Mouse (Mus musculus) limb, embryonic 14.5 days (tissue): ENCODE measurements around the gene Magi1. TPM values are rescaled to one million over a fixed set of nuclear protein-coding genes. Genes with fewer than 3 reads are reported as not detected.

Experiments used
- ATAC-seq: fragments of 200-750 bp; cut with Nextera tagmentation; 2 replicates; pipeline ENCODE4 v1.8.0; 2017; ENCODE audit warnings: low read depth, moderate number of reproducible peaks, moderate TSS enrichment; ENCODE audit not compliant: low FRiP score
- DNase-seq: peaks from one replicate; pipeline ENCODE4 v3.0.0-alpha.2; 2015; ENCODE audit warnings: low spot score
- H3K27ac ChIP-seq: fragments of 300-500 bp; sonication (generic); replicated peaks from 2 replicates; pipeline ENCODE4 v1.5.1; 2014; ENCODE audit warnings: low read depth, mild to moderate bottlenecking, low read length, moderate library complexity, mixed read lengths
- H3K27me3 ChIP-seq: fragments of 300-500 bp; sonication (generic); 2 replicates; pipeline ENCODE4 v1.6.1; 2014; ENCODE audit warnings: low read length, mixed read lengths; ENCODE audit not compliant: control insufficient read depth, insufficient read depth
- H3K36me3 ChIP-seq: fragments of 300-500 bp; sonication (generic); 2 replicates; pipeline ENCODE4 v1.6.1; 2014; ENCODE audit warnings: mild to moderate bottlenecking, low read length, moderate library complexity, mixed read lengths; ENCODE audit not compliant: control insufficient read depth, insufficient read depth
- H3K4me1 ChIP-seq: fragments of 300-500 bp; sonication (generic); 2 replicates; pipeline ENCODE4 v1.6.1; 2014; ENCODE audit warnings: antibody characterized with exemption, low read length, mixed read lengths; ENCODE audit not compliant: control insufficient read depth, insufficient read depth
- H3K4me2 ChIP-seq: fragments of 300-500 bp; sonication (generic); replicated peaks from 2 replicates; pipeline ENCODE4 v1.6.1; 2014; ENCODE audit warnings: low read depth, mild to moderate bottlenecking, low read length, moderate library complexity; ENCODE audit not compliant: severe bottlenecking
- H3K4me3 ChIP-seq: fragments of 300-500 bp; sonication (generic); replicated peaks from 2 replicates; pipeline ENCODE4 v1.5.1; 2014; ENCODE audit warnings: low read length
- H3K9ac ChIP-seq: fragments of 300-500 bp; sonication (generic); 2 replicates; pipeline ENCODE4 v1.6.1; 2014; ENCODE audit warnings: mild to moderate bottlenecking, low read depth, low read length, moderate library complexity; ENCODE audit not compliant: severe bottlenecking
- H3K9me3 ChIP-seq: fragments of 300-500 bp; sonication (generic); 2 replicates; pipeline ENCODE4 v1.6.1; 2016; ENCODE audit warnings: low read length; ENCODE audit not compliant: control insufficient read depth
- POLR2A ChIP-seq: fragments of 200-500 bp; IDR thresholded peaks from 2 replicates; pipeline ENCODE4 v1.8.0; 2012; ENCODE audit warnings: inconsistent platforms, mild to moderate bottlenecking, moderate library complexity, borderline replicate concordance; ENCODE audit not compliant: insufficient read depth, insufficient read length; ENCODE audit errors: extremely low read depth
- WGBS: fragments of 180-500 bp; shearing (Covaris S2); extraction: QIAGEN DNeasy Blood & Tissue Kit; methylation state at CpG from one replicate; pipeline ENCODE4 v1.1.7; 2014; 5-methylcytosine and 5-hydroxymethylcytosine counted together
- polyA plus RNA-seq, 2 experiments: library from polyadenylated mRNA; depleted of rRNA in 1 of 2; stranded (reverse) in 1 of 2; unstranded in 1 of 2; fragments of >200 nt; fragmentation: Nextera tagmentation in 1 of 2; extraction: Ambion mirVana in 1 of 2; gene quantifications; 2 replicates each; pipeline versions ENCODE4 v1.2.1 to v1.2.3; 2012 to 2014

Gene Magi1
- polyA plus RNA-seq, 2 experiments = 9.7 to 15.0 TPM

DNA sequence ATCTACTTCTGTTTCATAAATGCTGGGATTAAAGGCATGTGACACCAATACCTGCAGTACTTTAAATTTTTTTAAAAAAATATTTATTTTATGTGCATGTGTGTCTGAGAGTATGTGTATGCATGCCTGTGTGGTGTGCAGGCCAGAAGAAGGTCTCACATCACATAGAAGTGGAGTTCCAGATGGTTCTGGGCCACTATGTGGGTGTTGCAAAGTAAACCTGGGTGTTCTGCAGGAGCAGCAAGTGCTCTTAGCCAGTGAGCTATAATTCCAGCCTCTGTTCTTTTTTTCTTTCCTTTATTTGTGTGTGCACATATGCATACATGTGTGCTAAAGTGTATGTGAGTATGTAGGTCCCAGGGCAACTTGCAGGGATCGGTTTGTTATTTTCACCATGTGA is 546.6 kb downstream of the Magi1 start:
- Histone ChIP-seq H3K4me2 (no peak overlapping the region), H3K27me3 (no peaks in the 10 kb centered on the region), H3K4me3 (no peak overlapping the region), H3K36me3 (no peaks in the 10 kb centered on the region), H3K9me3 (no peaks in the 10 kb centered on the region), H3K27ac (no peak overlapping the region), H3K9ac (no peak overlapping the region), H3K4me1 (peaks cover 8% of the 10 kb centered on the region; the same call in 1 of the 2 replicates)
- no peak for TF ChIP-seq POLR2A
- WGBS = 84% methylated on average over 1 of the region's 1 CpGs
- ATAC-seq (no peak), DNase-seq (no peak)

DNA sequence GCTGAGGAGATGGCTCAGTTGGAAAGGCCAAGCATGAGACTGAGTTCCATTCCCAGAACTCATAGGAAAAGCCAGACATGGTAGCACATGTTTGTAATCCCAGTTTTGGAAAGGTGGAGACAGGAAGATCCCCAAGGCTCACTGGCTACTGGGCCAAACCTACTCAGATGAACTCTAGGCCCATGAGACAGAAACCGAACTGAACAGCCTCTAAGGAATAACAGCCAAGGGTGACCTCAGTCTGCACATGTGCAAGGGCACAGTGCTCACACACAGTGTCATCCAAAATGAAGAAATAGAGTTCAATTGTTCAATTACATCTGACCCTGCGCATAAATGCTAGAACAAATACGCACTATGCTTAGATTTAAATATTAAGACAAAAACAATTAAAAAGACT is 547.6 kb downstream of the Magi1 start:
- 93% methylated on average over 3 of the region's 3 CpGs for WGBS

DNA sequence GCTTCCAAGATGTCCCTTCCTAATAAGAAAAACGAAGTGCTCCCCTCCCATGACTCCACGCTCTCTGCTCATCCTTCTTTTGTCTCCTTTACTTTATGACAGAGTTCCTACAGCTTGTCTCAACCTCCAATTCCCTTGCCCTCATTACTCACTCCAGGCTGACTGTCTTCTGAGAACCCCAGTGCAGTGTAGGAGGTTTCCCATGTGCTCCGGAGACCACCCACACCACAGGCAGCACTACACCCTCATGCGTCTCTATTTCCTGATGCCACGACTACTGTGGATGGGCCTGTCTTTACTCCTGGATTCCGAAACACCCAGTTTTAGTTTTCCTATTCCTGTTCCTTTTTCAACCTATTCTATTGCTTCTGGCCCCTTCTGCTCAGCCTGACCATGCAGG is 549.9 kb downstream of the Magi1 start:
- no peak overlapping the region for H3K9ac ChIP-seq
- DNase-seq = no peak
- no peak overlapping the region for H3K4me3 ChIP-seq
- TF ChIP-seq POLR2A = no peak
- H3K27me3 ChIP-seq = no peaks in the 10 kb centered on the region
- ATAC-seq = no peak
- H3K9me3 ChIP-seq = no peaks in the 10 kb centered on the region
- no peak overlapping the region for H3K27ac ChIP-seq
- H3K4me1 ChIP-seq = 0 out of 2 replicates have a peak, but pooled peaks cover 4% of the 10 kb centered on the region
- no peak overlapping the region for H3K4me2 ChIP-seq
- no peaks in the 10 kb centered on the region for H3K36me3 ChIP-seq
- WGBS = 87% methylated on average over 6 of the region's 6 CpGs

More for the DNA sequence above, 547.6 kb downstream of the Magi1 start:
- no peak for ATAC-seq
- Histone ChIP-seq H3K4me1 (peaks cover 8% of the 10 kb centered on the region; the same call in 1 of the 2 replicates), H3K9ac (no peak overlapping the region), H3K9me3 (no peaks in the 10 kb centered on the region), H3K27ac (no peak overlapping the region), H3K36me3 (no peaks in the 10 kb centered on the region), H3K27me3 (no peaks in the 10 kb centered on the region), H3K4me3 (no peak overlapping the region), H3K4me2 (no peak overlapping the region)
- no peak for TF ChIP-seq POLR2A
- no peak for DNase-seq

DNA sequence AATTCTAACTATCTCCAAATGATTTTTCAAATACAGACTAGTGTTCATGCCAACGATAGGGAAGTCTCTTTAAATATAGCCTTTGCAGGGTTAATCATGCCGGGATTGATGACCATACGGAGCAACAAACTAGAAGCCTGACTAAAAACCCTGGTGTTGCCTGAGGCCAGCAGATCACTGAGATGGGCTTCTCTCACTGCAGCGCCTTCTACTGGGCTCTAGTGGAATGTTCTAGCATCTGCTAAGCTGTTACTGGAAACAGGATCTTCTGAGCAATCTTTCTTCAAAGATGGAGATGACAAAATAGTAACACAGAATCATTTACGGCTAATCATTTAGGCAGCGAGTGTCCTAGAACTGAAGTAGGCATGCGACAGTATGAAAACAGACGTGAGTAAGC is 554.0 kb downstream of the Magi1 start:
- Histone ChIP-seq H3K9ac (no peak overlapping the region), H3K9me3 (no peaks in the 10 kb centered on the region), H3K4me1 (peaks cover 13% of the 10 kb centered on the region), H3K27ac (no peak overlapping the region), H3K4me2 (no peak overlapping the region), H3K36me3 (no peaks in the 10 kb centered on the region), H3K4me3 (no peak overlapping the region), H3K27me3 (no peaks in the 10 kb centered on the region)
- DNase-seq = no peak
- no peak for TF ChIP-seq POLR2A
- ATAC-seq = no peak
- WGBS = 67% methylated on average over 8 of the region's 8 CpGs

DNA sequence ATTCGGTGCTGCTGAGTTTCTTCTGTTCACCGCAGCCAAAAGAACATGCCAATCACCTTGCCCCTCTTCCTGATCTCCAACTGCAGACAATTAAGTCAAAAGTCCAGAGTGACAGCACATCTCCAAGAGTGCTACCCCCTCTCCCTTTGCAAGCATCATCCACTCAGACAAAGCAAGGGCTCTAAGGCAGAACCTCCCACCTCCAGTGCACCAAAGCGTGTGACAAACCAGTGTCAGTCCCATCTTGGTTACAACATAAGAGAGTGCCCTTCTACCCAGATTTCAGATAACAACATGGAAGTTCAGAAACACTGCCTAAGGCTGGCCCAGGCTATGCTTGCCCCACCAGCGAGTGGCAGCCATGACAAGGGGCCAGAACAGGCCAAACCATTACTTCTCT is 554.9 kb downstream of the Magi1 start:
- Histone ChIP-seq H3K4me2 (no peak overlapping the region), H3K9ac (no peak overlapping the region), H3K36me3 (no peaks in the 10 kb centered on the region), H3K27me3 (no peaks in the 10 kb centered on the region), H3K9me3 (no peaks in the 10 kb centered on the region), H3K4me1 (peaks cover 13% of the 10 kb centered on the region), H3K4me3 (no peak overlapping the region), H3K27ac (no peak overlapping the region)
- ATAC-seq = no peak
- 92% methylated on average over 4 of the region's 4 CpGs for WGBS
- DNase-seq = no peak
- TF ChIP-seq POLR2A = no peak
